Mouse (Mus musculus): Measurements from ENCODE around the gene Rprd1b.

- TF ChIP-seq GATA1 (IDR thresholded peaks at IDR 0.05; ENCODE audit: borderline replicate concordance, low read length) (no peak), FLI1 (IDR thresholded peaks at IDR 0.05; ENCODE audit: low read length) (no peak)
Measured at GRCm38 (mm10) chr2:158105605-158106004, 77.3 kb downstream of the Rprd1b start.
